Mouse (Mus musculus) hindbrain, postnatal 0 days (tissue): ENCODE measurements around the gene Pip4k2a. TPM values are rescaled to one million over a fixed set of nuclear protein-coding genes. Genes with fewer than 3 reads are reported as not detected.

Experiments used
- ATAC-seq: fragments of 200-750 bp; cut with Nextera tagmentation; 2 replicates; pipeline ENCODE4 v1.8.0; 2017; ENCODE audit warnings: mild to moderate bottlenecking, moderate TSS enrichment, moderate library complexity
- DNase-seq: peaks from one replicate; pipeline ENCODE4 v3.0.0-alpha.2; 2015; ENCODE audit warnings: low spot score
- H3K27ac ChIP-seq: fragments of 300-500 bp; sonication (generic); 2 replicates; pipeline ENCODE4 v1.5.1; 2014; ENCODE audit warnings: mild to moderate bottlenecking
- H3K27me3 ChIP-seq: fragments of 300-500 bp; sonication (generic); 2 replicates; pipeline ENCODE4 v1.6.1; 2014; ENCODE audit warnings: low read length, mixed read lengths; ENCODE audit not compliant: insufficient read depth
- H3K36me3 ChIP-seq: fragments of 300-500 bp; sonication (generic); 2 replicates; pipeline ENCODE4 v1.6.1; 2014; ENCODE audit warnings: low read length, mixed read lengths; ENCODE audit not compliant: insufficient read depth
- H3K4me1 ChIP-seq: fragments of 300-500 bp; sonication (generic); 2 replicates; pipeline ENCODE4 v1.6.1; 2014; ENCODE audit warnings: antibody characterized with exemption, low read length, mixed read lengths; ENCODE audit not compliant: insufficient read depth
- H3K4me2 ChIP-seq: fragments of 300-500 bp; sonication (generic); 2 replicates; pipeline ENCODE4 v1.6.1; 2014; ENCODE audit warnings: low read depth, mild to moderate bottlenecking, low read length, moderate library complexity, mixed read lengths
- H3K4me3 ChIP-seq: fragments of 300-500 bp; sonication (generic); 2 replicates; pipeline ENCODE4 v1.5.1; 2014; ENCODE audit warnings: low read length
- H3K9ac ChIP-seq: fragments of 300-500 bp; sonication (generic); replicated peaks from 2 replicates; pipeline ENCODE4 v1.6.1; 2014; ENCODE audit warnings: mild to moderate bottlenecking, low read length, moderate library complexity, mixed read lengths
- H3K9me3 ChIP-seq: fragments of 300-500 bp; sonication (generic); 2 replicates; pipeline ENCODE4 v1.6.1; 2016; ENCODE audit warnings: low read length, mixed read lengths
- CTCF ChIP-seq: IDR thresholded peaks from 2 replicates; pipeline ENCODE4 v1.5.1; 2016; ENCODE audit warnings: antibody characterized with exemption, control low read depth, low read depth
- WGBS: fragments of 180-500 bp; shearing (Covaris S2); extraction: QIAGEN DNeasy Blood & Tissue Kit; methylation state at CpG from one replicate; pipeline ENCODE4 v1.1.7; 2014; 5-methylcytosine and 5-hydroxymethylcytosine counted together
- polyA plus RNA-seq: library from polyadenylated mRNA; unstranded; fragments of >200 nt; fragmentation: Nextera tagmentation; extraction: Ambion mirVana; gene quantifications from 2 replicates; pipeline ENCODE4 v1.2.1, GENCODE M21; 2015
- total RNA-seq: library from RNA; depleted of rRNA; stranded (reverse); fragments of >200 nt; gene quantifications from 2 replicates; pipeline ENCODE4 v1.2.3, GENCODE M21; 2014

Gene Pip4k2a
- total and polyA plus RNA-seq, 2 experiments from 2014 or later, result 5.5 to 8.2 TPM

DNA sequence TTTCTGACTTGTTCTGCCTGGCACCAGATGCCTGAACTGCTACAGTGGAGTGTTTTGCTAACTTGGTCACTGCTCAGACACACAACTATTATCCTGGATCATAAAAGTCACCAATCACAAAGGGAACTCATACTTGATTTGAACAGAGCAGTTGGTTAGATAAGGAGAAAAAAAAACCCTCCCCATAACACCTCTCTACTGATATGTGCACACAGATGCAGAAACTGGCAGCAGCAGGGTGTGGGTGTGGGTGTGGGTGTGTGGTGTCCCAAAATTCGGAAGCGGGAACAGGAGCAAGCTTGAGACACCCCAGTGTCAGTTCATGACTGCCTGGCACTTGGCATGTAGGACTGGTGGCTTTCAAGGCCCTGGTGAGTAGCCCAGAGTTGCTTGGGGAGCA lies 130.9 kb downstream of the Pip4k2a start:
- H3K27me3 ChIP-seq, result no peaks in the 10 kb centered on the region
- no peaks in the 10 kb centered on the region for H3K4me1 ChIP-seq
- 89% methylated on average over 2 of the region's 2 CpGs for WGBS
- no peak overlapping the region for H3K4me2 ChIP-seq
- TF ChIP-seq CTCF, result no peak
- no peak for ATAC-seq
- no peak overlapping the region for H3K4me3 ChIP-seq
- no peak overlapping the region for H3K9ac ChIP-seq
- DNase-seq, result no peak
- no peak overlapping the region for H3K27ac ChIP-seq
- H3K9me3 ChIP-seq, result no peaks in the 10 kb centered on the region
- no peaks in the 10 kb centered on the region for H3K36me3 ChIP-seq

- no peaks in the 10 kb centered on the region for H3K9me3 ChIP-seq
- no peak overlapping the region for H3K4me3 ChIP-seq
- H3K36me3 ChIP-seq, result no peaks in the 10 kb centered on the region
- 87% methylated on average over 5 of the region's 5 CpGs for WGBS
- no peak overlapping the region for H3K9ac ChIP-seq
- no peaks in the 10 kb centered on the region for H3K27me3 ChIP-seq
- DNase-seq, result no peak
- no peak overlapping the region for H3K4me2 ChIP-seq
- no peak for ATAC-seq
- no peaks in the 10 kb centered on the region for H3K4me1 ChIP-seq
- TF ChIP-seq CTCF, result no peak
- H3K27ac ChIP-seq, result no peak overlapping the region
Measured at GRCm38 (mm10) chr2:18864719-18865118, 133.2 kb downstream of the Pip4k2a start.

GRCm38 (mm10) chr2:18861607-18862158 lies 136.2 kb downstream of the Pip4k2a start:
- H3K36me3 ChIP-seq, result no peaks in the 10 kb centered on the region
- H3K27ac ChIP-seq, result no peak overlapping the region
- 91% methylated on average over 5 of the region's 5 CpGs for whole genome bisulfite sequencing
- no peak overlapping the region for H3K9ac ChIP-seq
- TF ChIP-seq CTCF, result no peak
- no peak overlapping the region for H3K4me2 ChIP-seq
- H3K4me1 ChIP-seq, result no peaks in the 10 kb centered on the region
- H3K4me3 ChIP-seq, result no peak overlapping the region
- no peaks in the 10 kb centered on the region for H3K9me3 ChIP-seq
- DNase-seq (no peak), ATAC-seq (no peak)
- no peaks in the 10 kb centered on the region for H3K27me3 ChIP-seq

DNA sequence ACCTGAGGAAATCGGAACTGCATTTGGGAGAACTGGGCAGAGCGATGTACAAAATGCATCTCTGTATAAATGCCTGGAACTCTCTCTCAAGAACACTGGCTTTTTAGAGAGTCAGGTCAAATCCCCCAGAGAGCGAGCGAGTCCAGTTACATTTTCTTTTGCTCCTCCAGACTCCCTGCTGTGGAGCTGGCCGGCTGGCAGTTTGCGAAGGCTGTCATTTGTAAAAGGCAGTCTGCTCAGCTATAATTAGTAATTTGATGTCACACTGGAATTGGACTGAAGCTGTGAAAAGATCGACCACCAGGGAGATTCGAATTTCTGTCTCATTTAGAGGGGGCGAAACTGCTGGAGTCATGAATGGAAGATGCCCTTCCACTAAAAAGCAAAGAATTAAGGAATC lies 137.2 kb downstream of the Pip4k2a start:
- H3K9me3 ChIP-seq, result no peaks in the 10 kb centered on the region
- no peaks in the 10 kb centered on the region; the same call in 1 of the 2 replicates for H3K4me1 ChIP-seq
- ATAC-seq (no peak), DNase-seq (peak; percentile 63)
- 14% methylated on average over 9 of the region's 9 CpGs for WGBS
- H3K27me3 ChIP-seq, result no peaks in the 10 kb centered on the region
- H3K36me3 ChIP-seq, result no peaks in the 10 kb centered on the region
- H3K4me2 ChIP-seq, result no peak overlapping the region
- no peak overlapping the region for H3K9ac ChIP-seq
- no peak overlapping the region for H3K27ac ChIP-seq
- no peak overlapping the region for H3K4me3 ChIP-seq
- no peak for TF ChIP-seq CTCF

DNA sequence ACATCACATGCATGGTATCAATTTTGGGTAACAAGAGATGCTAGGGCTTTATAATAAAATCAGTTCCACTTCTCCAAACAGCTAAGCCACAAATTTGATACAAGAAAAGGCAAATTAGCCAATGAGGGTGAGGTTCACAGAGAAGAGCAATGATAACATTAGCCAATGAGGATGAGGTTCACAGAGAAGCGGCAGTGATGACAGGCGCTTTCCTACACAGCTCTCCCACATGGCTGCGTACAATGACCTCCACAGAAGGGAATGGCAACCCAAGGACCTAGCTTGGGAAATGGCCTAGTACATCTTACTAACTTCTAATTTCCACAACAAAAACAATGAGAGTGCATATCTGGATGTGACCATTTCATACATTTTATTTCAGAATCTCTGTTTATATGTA lies 140.0 kb downstream of the Pip4k2a start:
- H3K27ac ChIP-seq, result no peak overlapping the region
- ATAC-seq, result no peak
- no peaks in the 10 kb centered on the region for H3K36me3 ChIP-seq
- H3K9me3 ChIP-seq, result no peaks in the 10 kb centered on the region
- 87% methylated on average over 3 of the region's 3 CpGs for WGBS
- TF ChIP-seq CTCF, result no peak
- no peak for DNase-seq
- H3K27me3 ChIP-seq, result no peaks in the 10 kb centered on the region
- no peak overlapping the region for H3K9ac ChIP-seq
- no peak overlapping the region for H3K4me3 ChIP-seq
- no peak overlapping the region for H3K4me2 ChIP-seq
- H3K4me1 ChIP-seq, result no peaks in the 10 kb centered on the region; the same call in 1 of the 2 replicates

DNA sequence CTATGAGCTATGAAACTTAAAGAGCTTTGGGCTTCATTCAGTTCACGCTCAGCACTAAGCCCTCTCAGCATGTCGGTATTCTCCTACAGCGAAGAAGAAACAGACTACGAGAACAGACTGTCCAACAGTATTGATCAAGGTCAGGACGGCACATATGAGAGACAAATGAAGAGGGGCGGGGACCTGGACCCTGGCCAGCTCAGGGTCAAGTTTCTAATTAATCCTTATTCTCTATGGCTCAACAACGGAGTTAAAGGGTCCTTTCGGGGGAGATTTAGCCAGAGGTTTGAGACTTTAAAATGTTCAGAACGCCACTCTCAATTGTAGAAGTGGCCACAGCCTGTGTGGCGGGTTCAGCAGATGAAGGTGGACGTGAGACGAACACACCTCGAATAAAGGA lies 141.5 kb downstream of the Pip4k2a start:
- WGBS, result 45% methylated on average over 13 of the region's 13 CpGs
- no peaks in the 10 kb centered on the region for H3K36me3 ChIP-seq
- DNase-seq, result no peak
- H3K9me3 ChIP-seq, result no peaks in the 10 kb centered on the region
- ATAC-seq, result no peak
- no peak for TF ChIP-seq CTCF
- no peak overlapping the region for H3K27ac ChIP-seq
- no peaks in the 10 kb centered on the region; the same call in 1 of the 2 replicates for H3K4me1 ChIP-seq
- H3K9ac ChIP-seq, result no peak overlapping the region
- no peak overlapping the region for H3K4me2 ChIP-seq
- no peaks in the 10 kb centered on the region for H3K27me3 ChIP-seq
- no peak overlapping the region for H3K4me3 ChIP-seq

- 82% methylated on average over 8 of the region's 8 CpGs for WGBS
- ATAC-seq, result no peak
- no peak for TF ChIP-seq CTCF
- H3K4me3 ChIP-seq, result no peak overlapping the region
- H3K4me2 ChIP-seq, result no peak overlapping the region
- no peak overlapping the region for H3K27ac ChIP-seq
- no peak for DNase-seq
- H3K9ac ChIP-seq, result no peak overlapping the region
- H3K4me1 ChIP-seq, result no peaks in the 10 kb centered on the region; the same call in 1 of the 2 replicates
- no peaks in the 10 kb centered on the region for H3K36me3 ChIP-seq
- no peaks in the 10 kb centered on the region for H3K27me3 ChIP-seq
- H3K9me3 ChIP-seq, result no peaks in the 10 kb centered on the region
Measured at GRCm38 (mm10) chr2:18855246-18855645, 142.7 kb downstream of the Pip4k2a start.
